Mouse (Mus musculus): ENCODE data around the gene Ccdc182. TPM values are rescaled to one million over a fixed set of nuclear protein-coding genes. Genes with fewer than 3 reads are reported as not detected.

The Ccdc182 gene
- under 1 TPM in 1 of 4 experiments, not detected in 3; 0.40 TPM for total RNA-seq (2022)

GRCm38 (mm10) chr11:88293631-88294393 is at the start of gene Ccdc182:
Gene Ccdc182, plus strand, starts transcription at chr11:88294058.
- no peak for DNase-seq

DNA sequence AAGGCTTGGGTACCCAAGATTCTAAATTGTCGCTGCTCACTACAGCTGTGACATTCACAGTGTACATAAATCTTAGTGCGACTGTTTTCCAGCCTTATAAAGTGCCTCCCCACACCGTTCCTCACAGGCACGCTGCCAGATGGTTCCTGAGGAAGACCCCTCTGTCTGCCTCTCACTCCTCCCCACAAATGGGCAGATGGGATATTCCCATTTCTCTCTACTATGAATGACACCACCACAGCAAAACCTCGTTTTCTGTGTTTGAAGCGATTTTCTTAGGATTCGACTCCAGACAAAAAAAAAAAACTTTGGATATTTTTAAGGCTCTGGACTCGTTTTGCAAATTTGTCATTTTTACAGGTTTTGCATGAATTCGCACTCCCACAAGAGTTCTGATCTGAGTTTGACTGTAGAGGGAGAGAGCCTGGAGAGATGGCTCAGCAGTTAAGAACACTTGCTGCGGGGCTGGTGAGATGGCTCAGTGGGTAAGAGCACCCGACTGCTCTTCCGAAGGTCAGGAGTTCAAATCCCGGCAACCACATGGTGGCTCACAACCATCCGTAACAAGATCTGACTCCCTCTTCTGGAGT is 48.2 kb upstream of the Ccdc182 start:
- no peak for DNase-seq

- no peak for DNase-seq
Measured at GRCm38 (mm10) chr11:88248636-88249035, 45.2 kb upstream of the Ccdc182 start.

GRCm38 (mm10) chr11:88250568-88250967 is 43.3 kb upstream of the Ccdc182 start:
- DNase-seq: no peak

DNA sequence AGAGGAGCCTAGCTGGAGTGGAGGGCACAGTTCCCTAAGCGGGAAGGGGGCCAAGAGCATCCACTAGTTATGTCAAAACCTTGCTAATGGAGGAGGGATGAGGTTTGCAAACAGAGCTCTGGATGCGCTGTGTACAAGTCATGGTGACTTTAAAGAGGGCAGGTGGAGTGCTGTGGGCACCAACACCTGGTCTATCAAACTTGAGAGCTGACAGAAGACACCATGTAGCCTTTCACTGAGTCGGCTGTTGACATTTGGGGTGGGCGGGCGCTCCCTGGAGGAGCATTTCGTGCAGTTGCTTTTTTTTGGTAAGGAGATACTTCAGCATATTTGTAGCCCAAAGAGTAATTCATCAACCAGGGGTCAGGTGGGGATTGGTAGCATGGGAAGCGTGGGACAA is 42.6 kb upstream of the Ccdc182 start:
- no peak for DNase-seq

- peak; percentile 70 for DNase-seq
Measured at GRCm38 (mm10) chr11:88251972-88252766, 41.7 kb upstream of the Ccdc182 start.

GRCm38 (mm10) chr11:88252767-88253513 is 40.9 kb upstream of the Ccdc182 start:
- no peak for DNase-seq

- no peak for DNase-seq
Measured at GRCm38 (mm10) chr11:88253514-88254167, 40.2 kb upstream of the Ccdc182 start.

- DNase-seq: no peak
Measured at GRCm38 (mm10) chr11:88257700-88258099, 36.2 kb upstream of the Ccdc182 start.

- DNase-seq: no peak
Measured at GRCm38 (mm10) chr11:88258212-88258611, 35.6 kb upstream of the Ccdc182 start.

- no peak for DNase-seq
Measured at GRCm38 (mm10) chr11:88260463-88260862, 33.4 kb upstream of the Ccdc182 start.

GRCm38 (mm10) chr11:88264889-88265288 is 29.0 kb upstream of the Ccdc182 start:
- no peak for DNase-seq

DNA sequence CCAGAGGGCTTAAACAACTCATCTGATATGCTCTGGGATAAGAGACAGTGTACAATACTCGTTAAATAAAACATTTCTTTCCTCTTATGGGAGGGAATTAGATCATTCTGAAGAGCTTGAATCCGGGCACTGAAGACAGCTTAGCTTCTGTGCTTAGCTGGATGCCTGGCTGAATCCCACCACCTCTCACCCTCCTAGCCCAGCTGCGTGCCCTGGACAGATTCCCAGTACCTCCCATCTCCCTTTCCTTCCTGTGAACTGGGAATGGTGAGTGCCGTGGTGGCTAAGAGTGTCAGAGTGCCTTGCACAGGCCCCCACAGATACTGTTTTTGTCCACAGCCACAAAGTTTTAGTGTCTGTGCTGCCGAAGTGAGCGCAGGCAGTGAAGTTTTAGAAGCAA is 27.5 kb upstream of the Ccdc182 start:
- no peak for DNase-seq

- DNase-seq: no peak
Measured at GRCm38 (mm10) chr11:88271870-88272269, 22.0 kb upstream of the Ccdc182 start.

- DNase-seq: no peak
Measured at GRCm38 (mm10) chr11:88274111-88274879, 19.6 kb upstream of the Ccdc182 start.

- no peak for DNase-seq
Measured at GRCm38 (mm10) chr11:88274901-88275498, 18.9 kb upstream of the Ccdc182 start.

DNA sequence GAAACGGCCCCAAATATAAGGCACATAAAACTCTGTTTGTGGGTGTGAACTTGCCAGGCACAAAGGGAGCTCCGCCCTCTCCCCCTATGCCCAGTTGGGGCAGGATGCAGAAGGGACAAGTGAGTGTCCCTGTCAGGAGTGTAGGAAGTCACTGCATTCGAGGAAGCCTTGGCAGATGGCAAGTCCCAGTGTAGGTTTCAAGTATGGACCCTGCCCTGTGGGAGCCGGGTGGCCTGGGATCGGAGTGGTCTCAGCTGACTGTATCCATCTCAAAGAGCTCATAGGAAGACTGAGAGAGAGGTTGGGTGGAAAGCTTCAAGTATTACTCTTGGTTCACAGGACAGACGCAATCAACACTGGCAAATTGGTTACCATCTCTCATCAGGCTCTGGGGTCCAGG is 17.9 kb upstream of the Ccdc182 start:
- DNase-seq: no peak

- peak; percentile 54 for DNase-seq
Measured at GRCm38 (mm10) chr11:88276534-88277308, 17.1 kb upstream of the Ccdc182 start.

DNA sequence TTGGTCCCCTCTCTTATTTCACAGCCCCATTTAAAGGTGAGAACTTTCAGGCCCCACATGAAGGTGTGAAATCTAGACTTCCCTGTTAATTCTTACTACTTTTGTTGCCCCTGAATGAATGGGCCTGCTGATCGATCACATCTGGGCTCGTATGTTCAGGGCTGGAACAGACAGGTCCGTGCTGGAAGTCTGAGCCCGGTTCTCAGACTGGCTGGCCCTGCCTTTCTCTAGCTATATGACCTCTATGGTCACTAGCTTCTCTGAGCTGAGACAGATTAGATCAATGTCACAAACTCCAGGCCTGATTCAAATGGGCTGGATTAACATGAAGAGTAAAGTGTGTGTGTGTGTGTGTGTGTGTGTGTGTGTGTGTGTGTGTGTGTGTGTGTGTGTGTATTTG is 14.9 kb upstream of the Ccdc182 start:
- DNase-seq: no peak

DNA sequence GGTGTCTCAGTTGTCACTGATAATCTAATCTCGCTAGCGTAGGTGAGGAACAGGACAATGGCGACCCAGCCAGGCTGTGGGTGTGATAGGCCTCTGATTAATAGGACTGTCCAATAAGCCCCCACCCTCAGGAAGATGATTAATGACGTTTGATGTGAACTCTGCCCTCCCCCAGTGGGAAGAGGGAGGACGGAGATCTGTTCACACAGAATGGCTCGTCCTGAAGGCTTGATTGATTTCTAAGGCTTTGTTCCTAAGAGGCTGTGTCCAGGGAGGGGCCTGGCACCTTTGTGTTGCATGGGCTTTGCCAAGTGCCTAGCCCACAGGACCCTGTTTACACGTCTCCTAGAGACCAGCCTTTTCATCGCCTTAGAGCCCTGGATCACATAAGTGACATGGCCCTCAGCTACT is 13.4 kb upstream of the Ccdc182 start:
- no peak for DNase-seq

Measured in adrenal gland, adult 8-10 months (tissue).